Mouse (Mus musculus) testis, adult 2 months (tissue): ENCODE measurements around the gene Thsd7b. TPM values are rescaled to one million over a fixed set of nuclear protein-coding genes. Genes with fewer than 3 reads are reported as not detected.

Experiments
- H3K27ac ChIP-seq: fragments of 200-500 bp; 2 replicates; pipeline ENCODE4 v1.5.1; 2012; ENCODE audit warnings: low read depth, low read length; ENCODE audit not compliant: control insufficient read depth, insufficient read depth
- H3K27me3 ChIP-seq: fragments of 200-500 bp; 2 replicates; pipeline ENCODE4 v1.6.1; 2012; ENCODE audit warnings: mild to moderate bottlenecking, low read length, moderate library complexity; ENCODE audit not compliant: control insufficient read depth, insufficient read depth
- H3K36me3 ChIP-seq: fragments of 200-500 bp; 2 replicates; pipeline ENCODE4 v1.6.1; 2012; ENCODE audit warnings: mild to moderate bottlenecking, low read length; ENCODE audit not compliant: control insufficient read depth, insufficient read depth
- H3K4me1 ChIP-seq: fragments of 200-500 bp; 2 replicates; pipeline ENCODE4 v1.6.1; 2012; ENCODE audit warnings: low read length; ENCODE audit not compliant: control insufficient read depth, insufficient read depth
- H3K4me3 ChIP-seq: fragments of 200-500 bp; 2 replicates; pipeline ENCODE4 v1.5.1; 2012; ENCODE audit warnings: low read depth, mild to moderate bottlenecking, low read length, moderate library complexity, mixed read lengths; ENCODE audit not compliant: control insufficient read depth
- CTCF ChIP-seq: fragments of 200-500 bp; IDR thresholded peaks from 2 replicates; pipeline ENCODE4 v1.5.1; 2012; ENCODE audit warnings: low read depth, mild to moderate bottlenecking, inconsistent platforms, low read length, moderate library complexity; ENCODE audit not compliant: control insufficient read depth, insufficient read depth, insufficient replicate concordance
- POLR2A ChIP-seq: fragments of 200-500 bp; IDR thresholded peaks from 2 replicates; pipeline ENCODE4 v1.6.1; 2012; ENCODE audit warnings: low read depth, mild to moderate bottlenecking, inconsistent platforms, low read length, moderate library complexity; ENCODE audit not compliant: control insufficient read depth
- polyA plus RNA-seq: library from polyadenylated mRNA; depleted of rRNA; stranded (reverse); fragments of >200 nt; gene quantifications from 2 replicates; pipeline ENCODE4 v1.2.3, GENCODE M21; 2012

Gene Thsd7b
- polyA plus RNA-seq, 1 experiment = 9.7 TPM

GRCm38 (mm10) chr1:130085207-130085606 lies 812.1 kb downstream of the Thsd7b start:
- Histone ChIP-seq H3K36me3 (no peaks in the 10 kb centered on the region), H3K27me3 (no peaks in the 10 kb centered on the region), H3K4me1 (no peaks in the 10 kb centered on the region), H3K27ac (no peak overlapping the region), H3K4me3 (no peak overlapping the region)
- TF ChIP-seq POLR2A (no peak), CTCF (no peak)

DNA sequence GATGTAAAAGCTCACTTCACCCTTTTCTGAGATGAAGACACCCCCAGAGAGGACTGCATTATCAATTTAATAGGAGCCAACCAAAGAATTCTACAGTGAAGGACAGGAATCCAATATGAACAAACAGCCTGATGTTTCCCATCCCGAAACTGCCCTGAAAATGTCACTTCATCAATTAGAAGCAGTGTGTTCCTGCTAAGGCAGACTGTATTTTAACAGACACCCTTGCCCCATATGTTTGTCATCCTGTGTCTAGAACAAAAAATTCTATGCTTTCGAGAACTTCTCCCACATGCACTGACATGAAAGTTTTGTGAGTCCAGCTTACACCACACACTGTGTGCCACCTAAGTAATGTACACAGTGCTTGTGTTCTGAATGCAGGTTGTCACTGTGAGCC lies 812.8 kb downstream of the Thsd7b start:
- TF ChIP-seq POLR2A (no peak), CTCF (no peak)
- H3K36me3 ChIP-seq = no peaks in the 10 kb centered on the region
- no peaks in the 10 kb centered on the region for H3K27me3 ChIP-seq
- H3K4me1 ChIP-seq = no peaks in the 10 kb centered on the region
- H3K27ac ChIP-seq = no peak overlapping the region
- H3K4me3 ChIP-seq = no peak overlapping the region

- Histone ChIP-seq H3K4me1 (no peaks in the 10 kb centered on the region), H3K27me3 (no peaks in the 10 kb centered on the region), H3K36me3 (no peaks in the 10 kb centered on the region), H3K27ac (no peak overlapping the region), H3K4me3 (no peak overlapping the region)
- TF ChIP-seq CTCF (no peak), POLR2A (no peak)
Measured at GRCm38 (mm10) chr1:130099227-130099626, 826.1 kb downstream of the Thsd7b start.

GRCm38 (mm10) chr1:130112580-130113314 lies 839.6 kb downstream of the Thsd7b start:
- Histone ChIP-seq H3K36me3 (no peaks in the 10 kb centered on the region), H3K4me3 (no peak overlapping the region), H3K27ac (no peak overlapping the region), H3K4me1 (no peaks in the 10 kb centered on the region), H3K27me3 (no peaks in the 10 kb centered on the region)
- TF ChIP-seq CTCF (no peak), POLR2A (no peak)

- Histone ChIP-seq H3K4me3 (no peak overlapping the region), H3K27me3 (no peaks in the 10 kb centered on the region), H3K36me3 (no peaks in the 10 kb centered on the region), H3K4me1 (no peaks in the 10 kb centered on the region), H3K27ac (no peak overlapping the region)
- TF ChIP-seq POLR2A (no peak), CTCF (no peak)
Measured at GRCm38 (mm10) chr1:130113549-130113948, 840.4 kb downstream of the Thsd7b start.

GRCm38 (mm10) chr1:130130901-130131300 lies 857.8 kb downstream of the Thsd7b start:
- no peak overlapping the region for H3K4me3 ChIP-seq
- H3K27me3 ChIP-seq = no peaks in the 10 kb centered on the region
- no peaks in the 10 kb centered on the region for H3K36me3 ChIP-seq
- H3K27ac ChIP-seq = no peak overlapping the region
- TF ChIP-seq CTCF (no peak), POLR2A (no peak)
- no peaks in the 10 kb centered on the region for H3K4me1 ChIP-seq

DNA sequence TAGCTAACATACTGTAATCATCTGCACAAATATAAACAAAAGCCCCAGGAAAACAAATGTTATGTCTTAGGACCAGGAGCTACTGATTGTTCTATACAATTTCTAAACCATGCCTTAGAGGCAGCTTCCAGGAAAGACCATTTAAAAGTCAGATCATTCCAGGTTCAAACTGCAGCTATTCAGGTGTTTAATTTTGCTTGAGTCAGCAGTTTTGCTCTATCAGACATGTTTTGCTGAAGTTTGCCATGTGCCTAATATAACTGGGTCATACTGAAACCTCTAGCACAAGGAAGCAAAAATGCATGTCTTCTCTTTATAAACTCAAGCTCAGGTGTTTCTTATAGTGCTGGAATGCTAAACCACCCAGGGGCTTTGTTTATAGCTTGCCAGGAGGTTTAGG lies 893.1 kb downstream of the Thsd7b start:
- Histone ChIP-seq H3K4me3 (no peak overlapping the region), H3K27me3 (no peaks in the 10 kb centered on the region), H3K36me3 (no peaks in the 10 kb centered on the region), H3K27ac (no peak overlapping the region), H3K4me1 (no peaks in the 10 kb centered on the region)
- TF ChIP-seq CTCF = no peak
- no peak for TF ChIP-seq POLR2A
